Mouse (Mus musculus) kidney, embryonic 16.5 days (tissue): ENCODE measurements around the gene Terb1. TPM values are rescaled to one million over a fixed set of nuclear protein-coding genes. Genes with fewer than 3 reads are reported as not detected.

Experiments
- ATAC-seq: fragments of 200-750 bp; cut with Nextera tagmentation; 2 replicates; pipeline ENCODE4 v1.8.0; 2017; ENCODE audit warnings: moderate TSS enrichment; ENCODE audit not compliant: low FRiP score, low TSS enrichment
- H3K27ac ChIP-seq: fragments of 300-500 bp; sonication (generic); 2 replicates; pipeline ENCODE4 v1.5.1; 2014; ENCODE audit warnings: low read length
- H3K27me3 ChIP-seq: fragments of 300-500 bp; sonication (generic); 2 replicates; pipeline ENCODE4 v1.6.1; 2014; ENCODE audit warnings: low read length, control low read depth, mixed read lengths; ENCODE audit not compliant: insufficient read depth
- H3K36me3 ChIP-seq: fragments of 300-500 bp; sonication (generic); 2 replicates; pipeline ENCODE4 v1.6.1; 2014; ENCODE audit warnings: low read length, control low read depth, mixed read lengths; ENCODE audit not compliant: insufficient read depth
- H3K4me1 ChIP-seq: fragments of 300-500 bp; sonication (generic); 2 replicates; pipeline ENCODE4 v1.6.1; 2014; ENCODE audit warnings: low read length, control low read depth, mixed read lengths; ENCODE audit not compliant: insufficient read depth
- H3K4me2 ChIP-seq: fragments of 300-500 bp; sonication (generic); replicated peaks from 2 replicates; pipeline ENCODE4 v1.6.1; 2014; ENCODE audit warnings: low read depth, low read length
- H3K4me3 ChIP-seq: fragments of 300-500 bp; sonication (generic); 2 replicates; pipeline ENCODE4 v1.5.1; 2014; ENCODE audit warnings: mild to moderate bottlenecking, low read length
- H3K9ac ChIP-seq: fragments of 300-500 bp; sonication (generic); replicated peaks from 2 replicates; pipeline ENCODE4 v1.6.1; 2014; ENCODE audit warnings: low read length
- H3K9me3 ChIP-seq: fragments of 300-500 bp; sonication (generic); 2 replicates; pipeline ENCODE4 v1.6.1; 2016; ENCODE audit warnings: low read length, control low read depth
- WGBS: fragments of 180-500 bp; shearing (Covaris S2); extraction: QIAGEN DNeasy Blood & Tissue Kit; methylation state at CpG from one replicate; pipeline ENCODE4 v1.1.7; 2014; 5-methylcytosine and 5-hydroxymethylcytosine counted together
- polyA plus RNA-seq: library from polyadenylated mRNA; unstranded; fragments of >200 nt; fragmentation: Nextera tagmentation; extraction: Ambion mirVana; gene quantifications from 2 replicates; pipeline ENCODE4 v1.2.1, GENCODE M21; 2015

Gene Terb1
- polyA plus RNA-seq, 1 experiment from 2014 or later: 0.44 TPM

GRCm38 (mm10) chr8:104538896-104539295 is 29.2 kb upstream of the Terb1 start:
- Histone ChIP-seq H3K4me1 (peaks cover 19% of the 10 kb centered on the region), H3K27ac (no peak overlapping the region), H3K27me3 (peaks cover 53% of the 10 kb centered on the region), H3K4me3 (no peak overlapping the region), H3K9ac (no peak overlapping the region), H3K36me3 (no peaks in the 10 kb centered on the region), H3K4me2 (no peak overlapping the region), H3K9me3 (no peaks in the 10 kb centered on the region)
- ATAC-seq: no peak
- WGBS: 92% methylated on average over 4 of the region's 4 CpGs

DNA sequence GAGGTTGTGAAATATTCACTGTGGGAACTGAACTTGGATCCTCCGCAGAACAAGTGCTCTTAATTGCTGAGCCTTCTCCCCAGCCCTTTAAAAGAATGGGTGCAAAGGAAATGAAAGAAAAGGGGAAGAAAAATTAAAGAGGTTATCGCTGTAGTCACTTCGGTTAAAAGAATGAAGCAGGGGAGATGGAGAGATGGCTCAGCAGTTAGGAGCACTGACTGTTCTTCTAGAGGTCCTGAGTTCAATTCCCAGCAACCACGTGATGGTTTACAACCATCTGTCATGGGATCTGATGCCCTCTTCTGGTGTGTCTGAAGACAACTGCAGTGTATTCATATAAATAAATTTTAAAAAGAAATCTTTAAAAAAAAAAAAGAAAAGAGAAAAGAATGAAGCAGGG is 26.3 kb upstream of the Terb1 start:
- no peak overlapping the region for H3K4me2 ChIP-seq

GRCm38 (mm10) chr8:104535378-104535777 is 25.7 kb upstream of the Terb1 start:
- peaks cover 4% of the 10 kb centered on the region; the same call in 1 of the 2 replicates for H3K36me3 ChIP-seq
- 27% methylated on average over 7 of the region's 7 CpGs for WGBS
- peaks cover 19% of the 10 kb centered on the region for H3K27me3 ChIP-seq
- peak overlapping the region; percentile 93; the same call in 1 of the 2 replicates for H3K4me3 ChIP-seq
- H3K4me2 ChIP-seq: peak overlapping the region; percentile 77
- no peak for ATAC-seq
- H3K9me3 ChIP-seq: no peaks in the 10 kb centered on the region
- no peak overlapping the region for H3K9ac ChIP-seq
- peaks cover 20% of the 10 kb centered on the region for H3K4me1 ChIP-seq
- H3K27ac ChIP-seq: no peak overlapping the region

More for the DNA sequence above, 26.3 kb upstream of the Terb1 start:
- Histone ChIP-seq H3K4me3 (no peak overlapping the region), H3K36me3 (peaks cover 4% of the 10 kb centered on the region; the same call in 1 of the 2 replicates), H3K4me1 (peaks cover 26% of the 10 kb centered on the region), H3K27me3 (peaks cover 25% of the 10 kb centered on the region), H3K9me3 (no peaks in the 10 kb centered on the region), H3K27ac (no peak overlapping the region), H3K9ac (no peak overlapping the region)
- WGBS: 82% methylated on average over 4 of the region's 4 CpGs
- ATAC-seq: no peak

DNA sequence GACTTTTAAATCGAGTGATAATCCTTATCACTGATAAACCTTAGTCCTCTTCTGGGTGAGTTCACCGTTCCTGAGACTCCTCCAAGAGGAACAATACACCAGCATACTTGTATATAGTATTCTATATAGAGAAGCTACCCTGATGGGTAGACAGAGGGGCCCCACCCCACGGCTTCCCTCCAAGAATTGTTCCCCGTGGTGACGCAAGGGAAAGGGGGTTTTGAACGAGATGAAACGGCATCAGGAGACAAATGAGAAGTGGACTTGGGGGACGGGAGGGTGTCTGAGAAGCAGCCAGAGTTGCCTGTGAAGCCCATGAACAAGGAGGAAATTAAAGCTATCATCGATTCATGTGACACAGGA is 25.1 kb upstream of the Terb1 start:
- peak overlapping the region; percentile 97 for H3K9ac ChIP-seq
- peaks cover 12% of the 10 kb centered on the region for H3K27me3 ChIP-seq
- H3K4me2 ChIP-seq: peak overlapping the region; percentile 77
- peaks cover 20% of the 10 kb centered on the region for H3K4me1 ChIP-seq
- H3K4me3 ChIP-seq: peak overlapping the region; percentile 93
- H3K27ac ChIP-seq: no peak overlapping the region
- H3K36me3 ChIP-seq: peaks cover 10% of the 10 kb centered on the region
- peak; percentile 76 for ATAC-seq
- WGBS: 9% methylated on average over 9 of the region's 9 CpGs
- no peaks in the 10 kb centered on the region for H3K9me3 ChIP-seq

DNA sequence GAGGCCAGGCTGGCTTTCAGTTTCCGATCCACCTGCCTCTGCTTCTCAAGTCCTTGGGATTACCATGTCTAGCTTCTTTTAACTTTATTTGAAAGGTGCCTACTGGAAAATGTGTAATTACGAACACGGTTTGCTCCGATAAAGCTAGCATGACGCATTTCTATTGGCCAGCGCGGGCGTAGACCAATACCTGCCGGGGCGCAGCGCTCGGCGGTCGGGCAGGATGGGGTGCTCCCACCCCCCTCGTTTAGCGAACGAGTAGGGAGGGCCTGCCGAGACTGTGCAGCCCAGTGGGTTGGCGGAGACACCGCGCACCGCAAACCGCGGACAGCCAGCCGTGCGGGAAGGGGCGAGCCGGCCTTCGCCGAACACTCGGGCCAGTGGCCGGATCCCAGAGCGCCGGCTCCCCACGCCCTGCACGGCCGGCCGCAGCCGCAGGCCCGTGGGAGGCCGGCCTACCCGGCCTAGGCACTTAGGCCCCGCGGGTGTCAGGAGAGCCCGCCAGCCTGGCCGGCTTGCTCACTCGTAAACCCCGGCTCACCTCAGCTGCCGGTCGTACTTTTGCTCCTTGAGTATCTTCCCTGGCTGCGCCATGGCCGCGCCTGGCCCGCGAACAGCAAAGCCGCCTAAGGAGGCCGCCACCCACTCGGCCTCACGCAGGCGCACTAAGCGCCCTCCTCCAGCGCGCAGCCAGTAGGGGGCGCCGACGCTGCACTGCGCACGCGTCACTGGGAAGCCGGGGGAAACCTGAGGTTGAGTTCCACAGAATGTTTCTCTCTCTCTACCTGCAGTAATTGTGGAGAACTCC is 24.5 kb upstream of the Terb1 start, which contains the start of the genes Nae1 and Car7:
Gene Nae1 (minus strand): TSS at position 667 of the 808 bp plus-strand sequence.
Gene Car7 (plus strand): TSS at position 719 of the 808 bp plus-strand sequence.
- peak; percentile 98 for ATAC-seq
- under 1% methylated on average over 69 of the region's 70 CpGs for WGBS
- Histone ChIP-seq H3K9me3 (no peaks in the 10 kb centered on the region), H3K9ac (peak within 1 kb of the TSS; percentile 97), H3K4me2 (peak within 1 kb of the TSS; percentile 77), H3K36me3 (peaks cover 15% of the 10 kb centered on the region), H3K27ac (peak within 1 kb of the TSS; percentile 85), H3K27me3 (peaks cover 7% of the 10 kb centered on the region), H3K4me1 (peaks cover 20% of the 10 kb centered on the region), H3K4me3 (peak within 1 kb of the TSS; percentile 93)

DNA sequence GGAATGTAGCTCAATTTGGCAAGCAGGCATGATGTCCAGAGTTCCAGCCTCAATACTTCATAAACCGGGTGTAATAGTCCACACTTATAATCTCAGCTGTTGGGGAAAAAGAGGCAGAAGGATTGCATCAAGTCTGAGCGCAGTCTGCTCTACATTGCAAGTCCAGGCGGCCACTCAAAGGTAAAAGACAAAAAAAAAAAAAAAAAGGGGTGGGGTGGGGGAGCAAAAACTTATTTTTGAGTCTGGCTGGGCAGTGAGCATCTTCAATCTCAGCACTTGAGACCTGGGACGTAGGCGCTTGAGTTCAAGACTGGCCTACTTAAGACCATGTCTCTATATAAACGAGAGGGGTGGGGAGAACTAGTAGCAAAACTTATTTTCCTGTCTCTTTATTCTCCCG is 23.8 kb upstream of the Terb1 start:
- Histone ChIP-seq H3K9ac (peak overlapping the region; percentile 97), H3K4me3 (peak overlapping the region; percentile 93), H3K27me3 (peaks cover under 1% of the 10 kb centered on the region; the same call in 1 of the 2 replicates), H3K4me1 (peaks cover 20% of the 10 kb centered on the region), H3K9me3 (no peaks in the 10 kb centered on the region), H3K27ac (no peak overlapping the region), H3K36me3 (peaks cover 17% of the 10 kb centered on the region), H3K4me2 (peak overlapping the region; percentile 73)
- WGBS: 14% methylated on average over 7 of the region's 7 CpGs
- peak; percentile 17; the same call in 1 of the 2 replicates for ATAC-seq

DNA sequence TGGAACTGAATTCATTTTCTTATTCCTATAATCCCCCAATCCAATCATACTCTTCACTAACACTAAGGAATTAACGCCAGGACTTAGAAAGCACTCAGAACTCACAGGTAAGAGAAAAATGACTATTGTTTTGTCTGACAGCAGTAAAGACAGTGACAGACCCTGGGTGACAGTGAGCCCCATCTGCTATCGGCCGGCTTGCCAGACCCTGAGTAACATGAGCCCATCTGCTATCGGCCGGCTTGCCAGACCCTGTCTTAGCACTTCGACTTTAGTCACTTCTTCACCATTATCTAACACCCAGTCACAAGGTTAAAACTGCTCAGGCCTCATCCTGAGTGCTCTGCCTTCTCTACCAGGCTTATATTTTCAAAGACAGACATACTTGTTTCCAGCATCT is 20.0 kb upstream of the Terb1 start:
- peaks cover 13% of the 10 kb centered on the region for H3K4me1 ChIP-seq
- WGBS: 82% methylated on average over 6 of the region's 6 CpGs
- ATAC-seq: no peak
- no peak overlapping the region for H3K4me3 ChIP-seq
- H3K9ac ChIP-seq: no peak overlapping the region
- H3K9me3 ChIP-seq: no peaks in the 10 kb centered on the region
- H3K27ac ChIP-seq: no peak overlapping the region
- H3K4me2 ChIP-seq: no peak overlapping the region
- H3K27me3 ChIP-seq: no peaks in the 10 kb centered on the region
- H3K36me3 ChIP-seq: peaks cover 35% of the 10 kb centered on the region

GRCm38 (mm10) chr8:104517872-104518271 is 8.2 kb upstream of the Terb1 start:
- ATAC-seq: no peak
- H3K27ac ChIP-seq: no peak overlapping the region
- no peaks in the 10 kb centered on the region for H3K4me1 ChIP-seq
- no peak overlapping the region for H3K9ac ChIP-seq
- H3K36me3 ChIP-seq: peaks cover 45% of the 10 kb centered on the region
- 93% methylated on average over 5 of the region's 5 CpGs for WGBS
- no peak overlapping the region for H3K4me2 ChIP-seq
- no peaks in the 10 kb centered on the region for H3K27me3 ChIP-seq
- H3K4me3 ChIP-seq: no peak overlapping the region
- H3K9me3 ChIP-seq: no peaks in the 10 kb centered on the region

GRCm38 (mm10) chr8:104510134-104510533 is 424 bp upstream of the Terb1 start:
- no peak overlapping the region for H3K9ac ChIP-seq
- H3K27me3 ChIP-seq: no peaks in the 10 kb centered on the region
- H3K27ac ChIP-seq: no peak overlapping the region; the same call in 1 of the 2 replicates
- H3K4me2 ChIP-seq: peak overlapping the region; percentile 100
- peaks cover 11% of the 10 kb centered on the region for H3K4me1 ChIP-seq
- ATAC-seq: peak; percentile 5; the same call in 1 of the 2 replicates
- H3K4me3 ChIP-seq: peak overlapping the region; percentile 66; the same call in 1 of the 2 replicates
- 81% methylated on average over 3 of the region's 3 CpGs for WGBS
- peaks cover 16% of the 10 kb centered on the region for H3K36me3 ChIP-seq
- H3K9me3 ChIP-seq: no peaks in the 10 kb centered on the region

DNA sequence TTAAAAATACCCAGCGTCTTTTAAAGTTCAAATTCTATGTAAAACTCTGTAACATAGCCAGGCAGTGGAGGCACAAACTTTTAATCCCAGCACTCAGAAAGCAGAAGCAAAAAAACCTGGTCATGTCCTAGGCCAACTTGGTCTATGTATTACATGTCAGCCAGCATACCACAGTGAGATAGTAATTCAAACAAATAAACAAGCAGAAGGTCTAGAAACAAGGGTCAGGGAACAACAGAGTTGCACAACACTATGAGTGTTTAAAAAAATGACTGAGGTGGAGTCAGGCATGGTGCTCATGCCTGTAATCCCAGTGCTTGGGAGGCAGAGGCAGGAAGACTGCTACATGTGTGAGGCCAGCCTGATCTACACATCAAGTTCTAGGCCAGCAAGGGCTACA is 30.6 kb downstream of the Terb1 start:
- Histone ChIP-seq H3K4me2 (no peak overlapping the region), H3K27ac (no peak overlapping the region), H3K4me1 (no peaks in the 10 kb centered on the region), H3K27me3 (no peaks in the 10 kb centered on the region), H3K9me3 (no peaks in the 10 kb centered on the region), H3K36me3 (no peaks in the 10 kb centered on the region), H3K4me3 (no peak overlapping the region), H3K9ac (no peak overlapping the region)
- ATAC-seq: no peak
- 66% methylated on average over 1 of the region's 1 CpGs for WGBS
